Mouse (Mus musculus) mouse trophoblast stem cell (cell line): ENCODE results near the gene 1700066M21Rik.

Experiments
- in situ Hi-C, 2 experiments: fragments of 300-500 bp; cut with MseI, MboI; formaldehyde crosslinking; loops; 2 replicates in 1 of 2; 3 replicates in 1 of 2; pipeline ENCODE4 v1.15.1; 2025

Gene 1700066M21Rik

GRCm38 (mm10) chr1:57377376-57378341 lies at the start of gene 1700066M21Rik:
TSS of gene 1700066M21Rik (plus strand) at chr1:57377620.
- in situ Hi-C loops, result no loop called here

GRCm38 (mm10) chr1:57329285-57330093 lies 47.9 kb upstream of the 1700066M21Rik start:
- in situ Hi-C loops, result no loop called here

- in situ Hi-C loops, result no loop called here
These were observed 47.2 kb upstream of the 1700066M21Rik start for GRCm38 (mm10) chr1:57330228-57330627.

- in situ Hi-C loops, result no loop called here
These were observed 45.4 kb upstream of the 1700066M21Rik start for GRCm38 (mm10) chr1:57332040-57332439.

GRCm38 (mm10) chr1:57333550-57334213 lies 43.7 kb upstream of the 1700066M21Rik start:
- in situ Hi-C loops, result no loop called here

GRCm38 (mm10) chr1:57335200-57335599 lies 42.2 kb upstream of the 1700066M21Rik start:
- in situ Hi-C loops, result no loop called here

- in situ Hi-C loops, result no loop called here
These were observed 38.1 kb upstream of the 1700066M21Rik start for GRCm38 (mm10) chr1:57339156-57339796.

- in situ Hi-C loops, result no loop called here
These were observed 36.2 kb upstream of the 1700066M21Rik start for GRCm38 (mm10) chr1:57341197-57341596.

GRCm38 (mm10) chr1:57347487-57347886 lies 29.9 kb upstream of the 1700066M21Rik start:
- in situ Hi-C loops, result no loop called here

- in situ Hi-C loops, result no loop called here
These were observed 25.5 kb upstream of the 1700066M21Rik start for GRCm38 (mm10) chr1:57351941-57352340.

GRCm38 (mm10) chr1:57358546-57358945 lies 18.9 kb upstream of the 1700066M21Rik start:
- in situ Hi-C loops, result no loop called here

- in situ Hi-C loops, result no loop called here
These were observed 10.0 kb upstream of the 1700066M21Rik start for GRCm38 (mm10) chr1:57367446-57367845.

- in situ Hi-C loops, result no loop called here
These were observed 8.3 kb upstream of the 1700066M21Rik start for GRCm38 (mm10) chr1:57369111-57369510.

- in situ Hi-C loops, result no loop called here
These were observed 7.0 kb upstream of the 1700066M21Rik start for GRCm38 (mm10) chr1:57370451-57370850.

GRCm38 (mm10) chr1:57375276-57375675 lies 2.1 kb upstream of the 1700066M21Rik start:
- in situ Hi-C loops, result no loop called here

- in situ Hi-C loops, result no loop called here
These were observed 614 bp upstream of the 1700066M21Rik start for GRCm38 (mm10) chr1:57376806-57377205.

GRCm38 (mm10) chr1:57386519-57386918 lies 9.1 kb downstream of the 1700066M21Rik start:
- in situ Hi-C loops, result no loop called here

GRCm38 (mm10) chr1:57387876-57388275 lies 10.5 kb downstream of the 1700066M21Rik start:
- in situ Hi-C loops, result no loop called here

- in situ Hi-C loops, result no loop called here
These were observed 11.2 kb downstream of the 1700066M21Rik start for GRCm38 (mm10) chr1:57388402-57389155.

- in situ Hi-C loops, result no loop called here
These were observed 13.8 kb downstream of the 1700066M21Rik start for GRCm38 (mm10) chr1:57390993-57391790.
